Mouse (Mus musculus) thymus, adult 18-20 months (tissue): ENCODE data around the gene Hist1h2bg.
"Not testable (repeated sequence)": the region's sequence is repeated elsewhere in the genome, so short reads cannot be mapped to it uniquely, and the experiment has no call there.

Experiments used
- DNase-seq, 2 experiments: peaks; one replicate each; pipeline ENCODE4 v3.0.0; 2022; ENCODE audit warnings: mixed read lengths in 2 of 2

Hist1h2bg gene

DNA sequence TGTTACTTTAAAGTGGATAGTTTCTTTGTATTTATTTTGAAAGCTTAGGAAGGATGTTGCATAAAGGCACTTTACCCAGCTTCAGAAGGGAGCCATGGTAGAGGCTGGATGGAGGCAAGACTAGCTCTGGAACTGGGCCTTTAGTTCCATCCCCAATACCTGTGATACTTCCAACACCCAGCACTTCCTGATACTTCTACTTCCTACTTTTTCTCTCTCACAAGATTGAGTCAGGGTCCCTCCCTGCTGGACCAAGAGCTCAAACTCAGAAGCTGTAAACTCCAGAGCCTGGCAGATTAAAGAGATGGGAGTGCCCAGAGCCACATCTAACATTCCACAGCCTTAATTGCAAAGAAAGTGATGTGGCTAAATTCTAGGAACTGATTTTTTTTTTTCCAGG lies 13.1 kb downstream of the Hist1h2bg start:
- DNase-seq = no peak

DNA sequence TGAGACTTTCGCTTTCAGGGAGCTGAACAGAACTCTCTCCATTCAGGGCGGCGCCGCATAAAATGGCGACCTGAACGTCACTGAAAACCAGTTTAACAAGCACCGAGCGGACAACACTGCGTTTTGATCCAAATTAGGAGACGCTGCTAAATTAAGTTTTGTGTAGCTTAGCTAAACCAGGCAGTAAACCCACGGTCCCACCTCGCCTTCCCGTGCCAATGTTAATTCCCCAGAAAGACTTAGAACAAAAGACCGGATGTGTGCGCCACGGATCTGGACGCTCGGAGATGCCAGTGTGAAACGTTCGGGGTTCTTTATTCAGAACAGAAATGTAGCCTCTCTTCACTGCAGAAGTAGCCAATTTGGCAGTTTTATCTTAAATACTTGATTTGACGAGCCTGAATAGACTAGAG lies 13.8 kb downstream of the Hist1h2bg start:
- peak; percentile 41 to 62 for DNase-seq

DNA sequence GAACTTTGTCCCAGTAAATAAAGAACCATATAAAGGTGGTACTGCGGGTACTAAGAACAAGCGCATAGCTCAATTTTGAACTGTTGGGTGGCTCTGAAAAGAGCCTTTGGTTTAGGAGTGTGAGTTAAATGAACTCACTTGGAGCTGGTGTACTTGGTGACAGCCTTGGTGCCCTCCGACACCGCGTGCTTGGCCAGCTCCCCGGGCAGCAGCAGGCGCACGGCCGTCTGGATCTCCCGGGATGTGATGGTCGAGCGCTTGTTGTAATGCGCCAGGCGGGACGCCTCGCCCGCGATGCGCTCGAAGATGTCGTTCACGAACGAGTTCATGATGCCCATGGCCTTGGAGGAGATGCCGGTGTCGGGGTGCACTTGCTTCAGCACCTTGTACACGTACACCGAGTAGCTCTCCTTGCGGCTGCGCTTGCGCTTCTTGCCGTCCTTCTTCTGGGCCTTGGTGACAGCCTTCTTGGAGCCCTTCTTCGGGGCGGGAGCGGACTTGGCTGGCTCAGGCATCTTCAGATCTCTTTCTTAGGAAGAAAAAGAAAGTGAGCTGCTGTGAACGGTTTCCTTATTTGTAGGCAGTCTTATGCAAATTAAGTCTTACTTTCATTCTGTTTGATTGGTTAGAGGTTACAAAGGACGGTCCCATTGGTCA lies 14.4 kb downstream of the Hist1h2bg start:
- peak; percentile 65 to 81 for DNase-seq

- no peak for DNase-seq
Measured at GRCm38 (mm10) chr13:23586099-23586939, 15.1 kb downstream of the Hist1h2bg start.

- no peak for DNase-seq
Measured at GRCm38 (mm10) chr13:23586940-23587225, 15.7 kb downstream of the Hist1h2bg start.

- DNase-seq = no peak
Measured at GRCm38 (mm10) chr13:23591206-23591605, 20.0 kb downstream of the Hist1h2bg start.

- not testable (repeated sequence) for DNase-seq
Measured at GRCm38 (mm10) chr13:23591886-23592285, 20.7 kb downstream of the Hist1h2bg start.

- DNase-seq = no peak
Measured at GRCm38 (mm10) chr13:23592614-23593013, 21.4 kb downstream of the Hist1h2bg start.

GRCm38 (mm10) chr13:23593051-23593770 lies 22.0 kb downstream of the Hist1h2bg start:
- DNase-seq = no peak

DNA sequence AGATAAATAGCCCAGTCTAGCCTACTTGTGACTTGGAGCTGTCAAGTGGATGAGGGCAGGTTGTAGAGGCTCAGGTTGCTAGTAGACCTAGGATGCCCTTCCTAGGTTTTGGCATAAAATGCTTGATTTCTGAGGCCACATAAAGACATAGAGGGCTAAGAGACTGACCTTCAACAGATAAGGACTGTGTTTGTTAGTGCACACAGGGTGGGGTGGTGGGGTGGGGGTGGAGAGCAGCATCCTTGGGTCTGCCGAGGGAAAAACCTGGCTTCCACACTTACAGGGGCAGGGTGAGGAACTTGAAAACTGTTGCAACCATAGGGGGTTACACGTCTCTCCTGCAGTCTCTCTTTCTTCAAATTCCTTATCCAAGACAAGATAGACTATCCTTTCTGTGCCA lies 24.0 kb downstream of the Hist1h2bg start:
- DNase-seq = no peak

DNA sequence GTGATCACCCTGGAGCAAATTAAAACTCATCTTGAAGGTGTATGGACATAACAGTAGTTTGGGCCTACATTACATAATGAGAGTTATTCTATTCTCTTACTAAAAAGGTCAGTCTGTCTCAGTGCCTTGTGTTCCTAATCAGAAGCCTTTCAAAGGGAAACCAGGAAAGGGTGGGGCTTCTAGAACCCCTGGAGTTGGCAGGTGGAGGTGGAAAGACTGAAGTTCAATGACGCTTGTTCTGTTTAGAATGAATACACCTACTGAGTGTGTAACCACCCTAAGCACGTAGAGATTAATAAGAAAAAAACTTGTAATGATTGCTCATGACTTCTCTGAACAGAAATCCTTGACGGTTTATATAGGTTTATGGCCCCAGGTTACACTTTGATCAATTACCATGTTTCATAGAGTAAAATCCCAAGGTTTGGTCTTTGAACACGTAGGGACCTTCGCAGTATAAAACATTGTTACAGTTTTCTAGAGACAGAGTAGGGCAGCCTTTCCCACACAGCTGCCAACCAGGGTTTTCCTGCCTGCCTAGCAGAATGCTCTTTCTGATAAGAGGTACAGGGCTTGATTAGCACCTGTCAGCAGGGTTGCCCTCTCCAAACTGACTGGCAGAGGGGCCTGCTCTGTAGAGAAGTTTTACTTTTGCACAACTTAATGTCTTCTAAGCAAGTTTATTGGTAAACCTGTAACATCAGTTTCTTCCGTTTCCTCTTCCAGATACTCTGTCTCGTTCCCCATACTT lies 24.6 kb downstream of the Hist1h2bg start:
- no peak for DNase-seq

GRCm38 (mm10) chr13:23597957-23598356 lies 26.8 kb downstream of the Hist1h2bg start:
- peak; percentile 33 to 49 for DNase-seq

- no peak for DNase-seq
Measured at GRCm38 (mm10) chr13:23603182-23603699, 32.0 kb downstream of the Hist1h2bg start.

- no peak for DNase-seq
Measured at GRCm38 (mm10) chr13:23604452-23604851, 33.3 kb downstream of the Hist1h2bg start.

GRCm38 (mm10) chr13:23605052-23605451 lies 33.9 kb downstream of the Hist1h2bg start:
- DNase-seq = no peak

GRCm38 (mm10) chr13:23609209-23609608 lies 38.0 kb downstream of the Hist1h2bg start:
- DNase-seq = no peak

- DNase-seq = no peak
Measured at GRCm38 (mm10) chr13:23609844-23610243, 38.6 kb downstream of the Hist1h2bg start.

GRCm38 (mm10) chr13:23610393-23610792 lies 39.2 kb downstream of the Hist1h2bg start:
- no peak for DNase-seq

GRCm38 (mm10) chr13:23611638-23612037 lies 40.4 kb downstream of the Hist1h2bg start:
- no peak for DNase-seq

GRCm38 (mm10) chr13:23620056-23620732 lies 49.0 kb downstream of the Hist1h2bg start:
- DNase-seq = no peak

- DNase-seq = peak; percentile 15 to 62
Measured at GRCm38 (mm10) chr13:23620733-23621531, 49.7 kb downstream of the Hist1h2bg start, which contains the start of gene Hist1h2be. Gene Hist1h2be (minus strand): TSS chr13:23621124.
